Mouse (Mus musculus): Measurements from ENCODE around the gene Hist1h2ae. TPM values are rescaled to one million over a fixed set of nuclear protein-coding genes. Genes with fewer than 3 reads are reported as not detected.

Gene Hist1h2ae
- polyA plus RNA-seq, 2 experiments = 10.8 to 151 TPM

DNA sequence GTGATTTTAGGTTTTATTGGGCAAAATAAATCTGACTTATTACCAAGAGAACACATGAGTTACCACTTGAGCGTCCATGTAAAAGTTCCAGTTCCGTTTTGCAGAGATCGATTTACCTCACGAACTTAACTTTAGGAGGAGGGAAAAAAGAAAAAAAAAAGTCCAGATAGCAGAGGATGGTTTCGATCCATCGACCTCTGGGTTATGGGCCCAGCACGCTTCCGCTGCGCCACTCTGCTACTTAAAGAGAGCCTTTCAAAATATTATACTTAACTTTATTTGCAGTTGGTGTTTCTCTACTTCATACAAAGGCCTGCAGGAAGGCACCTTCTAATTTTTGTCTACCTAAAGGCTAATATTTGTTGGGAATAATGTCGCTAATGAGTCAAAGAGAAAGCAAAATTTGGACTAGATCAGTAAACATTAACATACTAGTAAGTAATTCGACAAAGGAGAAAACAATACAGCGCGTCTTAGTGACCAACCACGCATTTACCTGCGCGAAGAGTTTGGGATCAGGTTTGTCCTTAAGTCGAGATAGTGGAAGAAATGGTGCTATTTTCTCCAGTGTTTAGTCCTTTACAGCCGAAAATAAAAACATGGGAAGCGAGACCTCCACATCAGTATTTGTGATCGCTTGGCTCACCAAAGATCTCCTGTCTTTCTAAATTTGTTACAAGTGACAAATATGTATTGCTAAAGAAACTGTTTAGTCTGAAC is 40.7 kb downstream of the Hist1h2ae start:
- Histone ChIP-seq H3K36me3 (replicated peaks; ENCODE audit: control insufficient read depth, insufficient read depth, low read depth) (no peaks in the 10 kb centered on the region), H3K27ac (peak overlapping the region; percentile 100), H3K27me3 (ENCODE audit: control insufficient read depth, insufficient read depth, low read length) (no peaks in the 10 kb centered on the region), H3K4me2 (ENCODE audit: low read depth) (peak overlapping the region; percentile 95), H3K9ac (replicated peaks) (peak overlapping the region; percentile 99), H3K9me3 (ENCODE audit: control insufficient read depth, low read length) (no peaks in the 10 kb centered on the region), H3K4me1 (replicated peaks; ENCODE audit: control insufficient read depth in 2 of 2, insufficient read depth in 2 of 2, low read length in 1 of 2) (peaks cover 17 to 20% of the 10 kb centered on the region in 2 experiments), H3K4me3 (ENCODE audit: insufficient read depth in 1 of 2, low read depth in 2 of 2, low read length in 2 of 2) (peak overlapping the region; percentile 64 to 74)
- ATAC-seq (ENCODE audit: insufficient read depth) = no peak
- DNase-seq (ENCODE audit: low read depth in 3 of 3, low spot score in 3 of 3) = peak in 1 of 3 experiments; percentile 68
- WGBS (ENCODE audit: insufficient replicate concordance) = under 1% methylated on average over 20 of the region's 20 CpGs
- no peak for TF ChIP-seq EP300 (IDR thresholded peaks at IDR 0.05; ENCODE audit: low read depth)
- TF ChIP-seq CTCF (IDR thresholded peaks at IDR 0.05; ENCODE audit: low read depth) = no peak

DNA sequence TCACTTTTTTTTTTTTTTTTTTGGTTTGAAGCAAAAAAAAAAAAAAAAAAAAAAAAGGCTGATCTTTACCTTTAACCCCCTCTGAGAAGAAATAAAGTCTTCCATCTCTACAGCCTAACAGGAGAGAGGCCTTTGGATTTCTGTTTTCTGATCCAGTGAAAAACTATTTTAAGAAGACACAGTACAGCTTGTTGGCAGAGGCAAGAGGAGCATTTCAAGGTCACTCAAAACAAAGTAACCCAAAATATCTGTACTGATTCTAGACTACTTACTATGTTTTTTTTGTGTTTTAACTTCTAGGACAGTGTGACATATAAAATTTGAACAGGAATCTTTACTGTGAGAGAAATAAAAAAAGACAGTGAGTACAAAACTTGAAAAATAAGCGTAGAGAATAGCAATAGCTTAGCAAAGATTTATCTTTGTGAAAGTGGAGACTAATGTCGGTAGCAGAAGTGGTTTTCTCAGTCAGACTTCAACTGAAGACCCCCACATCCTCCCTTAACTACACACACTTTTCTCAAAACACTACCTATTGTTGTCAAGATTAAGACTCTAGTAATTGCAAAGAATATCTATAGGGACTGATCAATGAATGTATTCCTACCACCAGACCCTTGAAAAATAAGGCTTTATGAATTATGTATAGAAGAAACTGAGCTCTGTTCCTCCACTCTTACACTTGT is 41.4 kb downstream of the Hist1h2ae start:
- no peak for TF ChIP-seq CTCF (IDR thresholded peaks at IDR 0.05; ENCODE audit: low read depth)
- Histone ChIP-seq H3K4me2 (ENCODE audit: low read depth) (peak overlapping the region; percentile 95), H3K36me3 (replicated peaks; ENCODE audit: control insufficient read depth, insufficient read depth, low read depth) (no peaks in the 10 kb centered on the region), H3K27ac (peak overlapping the region; percentile 100), H3K9ac (replicated peaks) (peak overlapping the region; percentile 99), H3K4me3 (ENCODE audit: insufficient read depth in 1 of 2, low read depth in 2 of 2, low read length in 2 of 2) (peak overlapping the region; percentile 64 to 74), H3K9me3 (ENCODE audit: control insufficient read depth, low read length) (no peaks in the 10 kb centered on the region), H3K4me1 (replicated peaks; ENCODE audit: control insufficient read depth in 2 of 2, insufficient read depth in 2 of 2, low read length in 1 of 2) (peaks cover 17 to 23% of the 10 kb centered on the region in 2 experiments), H3K27me3 (ENCODE audit: control insufficient read depth, insufficient read depth, low read length) (no peaks in the 10 kb centered on the region)
- DNase-seq (ENCODE audit: low read depth in 3 of 3, low spot score in 3 of 3) (no peak), ATAC-seq (ENCODE audit: insufficient read depth) (no peak)
- 17% methylated on average over 2 of the region's 2 CpGs for WGBS (ENCODE audit: insufficient replicate concordance)

DNA sequence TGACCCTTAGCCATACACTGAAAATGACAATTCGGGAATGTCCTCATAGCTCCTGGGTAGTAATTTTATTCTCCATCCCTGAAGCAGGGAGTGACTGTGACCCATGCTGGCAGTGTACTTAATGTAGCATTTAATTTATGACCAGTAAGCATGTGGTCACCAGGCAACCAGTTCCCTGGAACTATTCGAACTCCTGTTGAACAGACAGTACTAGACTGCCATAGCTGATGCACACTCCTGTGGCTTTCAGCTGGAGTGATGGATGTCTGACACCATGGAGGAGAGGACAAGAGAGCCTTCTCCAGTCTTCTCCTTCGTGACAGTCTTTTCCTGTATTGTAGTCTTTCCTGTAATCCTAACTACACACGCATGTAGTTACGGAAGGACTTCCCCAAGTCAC is 42.0 kb downstream of the Hist1h2ae start:
- H3K9me3 ChIP-seq (ENCODE audit: control insufficient read depth, low read length) = no peaks in the 10 kb centered on the region
- H3K9ac ChIP-seq (replicated peaks) = no peak overlapping the region
- 78% methylated on average over 5 of the region's 5 CpGs for WGBS (ENCODE audit: insufficient replicate concordance)
- H3K36me3 ChIP-seq (replicated peaks; ENCODE audit: control insufficient read depth, insufficient read depth, low read depth) = no peaks in the 10 kb centered on the region
- no peak for ATAC-seq (ENCODE audit: insufficient read depth)
- no peak for DNase-seq (ENCODE audit: low read depth in 3 of 3, low spot score in 3 of 3)
- H3K27me3 ChIP-seq (ENCODE audit: control insufficient read depth, insufficient read depth, low read length) = no peaks in the 10 kb centered on the region
- peaks cover 17 to 23% of the 10 kb centered on the region in 2 experiments for H3K4me1 ChIP-seq (replicated peaks; ENCODE audit: control insufficient read depth in 2 of 2, insufficient read depth in 2 of 2, low read length in 1 of 2)
- no peak overlapping the region; the same call in 1 of the 2 replicates for H3K27ac ChIP-seq
- TF ChIP-seq CTCF (IDR thresholded peaks at IDR 0.05; ENCODE audit: low read depth) (no peak), EP300 (IDR thresholded peaks at IDR 0.05; ENCODE audit: low read depth) (no peak)
- H3K4me3 ChIP-seq (ENCODE audit: insufficient read depth in 1 of 2, low read depth in 2 of 2, low read length in 2 of 2) = no peak overlapping the region
- no peak overlapping the region for H3K4me2 ChIP-seq (ENCODE audit: low read depth)

DNA sequence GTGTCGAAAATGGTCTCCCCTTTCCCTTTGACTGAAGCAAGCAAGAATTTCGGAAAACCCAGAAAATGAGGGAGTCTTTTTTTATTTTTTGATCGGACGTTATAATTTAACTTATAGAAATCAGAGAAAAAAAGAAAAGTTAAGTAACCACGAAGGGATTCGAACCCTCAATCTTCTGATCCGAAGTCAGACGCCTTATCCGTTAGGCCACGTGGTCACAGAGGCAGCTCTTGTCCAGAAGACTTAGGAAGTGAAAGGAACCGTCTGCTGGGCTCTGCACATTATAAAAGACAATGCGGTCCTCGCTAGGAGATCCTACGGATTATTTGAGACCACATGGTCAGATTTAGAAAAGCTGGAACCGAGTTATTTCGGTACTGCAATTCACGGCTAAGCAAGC is 44.7 kb downstream of the Hist1h2ae start:
- no peak for ATAC-seq (ENCODE audit: insufficient read depth)
- H3K9ac ChIP-seq (replicated peaks) = peak overlapping the region; percentile 59

DNA sequence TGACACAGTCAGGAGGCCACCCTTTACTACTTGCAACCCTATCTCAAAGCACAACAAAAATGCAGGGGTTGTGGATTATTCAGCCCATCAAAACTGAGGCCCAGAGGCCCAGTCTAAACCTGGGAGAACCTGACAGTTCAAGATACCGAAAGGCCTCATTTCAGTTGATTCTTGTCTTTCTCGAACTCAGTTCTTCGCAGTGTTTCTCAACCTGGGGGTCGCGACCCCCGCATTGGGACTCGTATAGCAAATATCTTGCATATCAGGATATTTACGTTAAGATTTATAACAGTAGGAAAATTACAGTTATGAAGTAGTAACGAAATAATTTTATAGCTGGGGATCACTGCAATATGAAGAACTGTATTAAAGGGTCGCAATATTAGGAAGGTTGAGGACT is 45.1 kb downstream of the Hist1h2ae start:
- Histone ChIP-seq H3K36me3 (replicated peaks; ENCODE audit: control insufficient read depth, insufficient read depth, low read depth) (no peaks in the 10 kb centered on the region), H3K9me3 (ENCODE audit: control insufficient read depth, low read length) (no peaks in the 10 kb centered on the region), H3K27ac (no peak overlapping the region; the same call in 1 of the 2 replicates), H3K4me3 (ENCODE audit: insufficient read depth in 1 of 2, low read depth in 2 of 2, low read length in 2 of 2) (peak overlapping the region; percentile 46 to 47), H3K9ac (replicated peaks) (peak overlapping the region; percentile 43), H3K4me2 (ENCODE audit: low read depth) (peak overlapping the region; percentile 64), H3K4me1 (replicated peaks; ENCODE audit: control insufficient read depth in 2 of 2, insufficient read depth in 2 of 2, low read length in 1 of 2) (peaks cover 11 to 17% of the 10 kb centered on the region in 2 experiments), H3K27me3 (ENCODE audit: control insufficient read depth, insufficient read depth, low read length) (no peaks in the 10 kb centered on the region)
- WGBS (ENCODE audit: insufficient replicate concordance) = 1% methylated on average over 10 of the region's 10 CpGs
- no peak for ATAC-seq (ENCODE audit: insufficient read depth)
- TF ChIP-seq EP300 (IDR thresholded peaks at IDR 0.05; ENCODE audit: low read depth) (no peak), CTCF (IDR thresholded peaks at IDR 0.05; ENCODE audit: low read depth) (no peak)
- no peak for DNase-seq (ENCODE audit: low read depth in 3 of 3, low spot score in 3 of 3)

More for the DNA sequence above, 44.7 kb downstream of the Hist1h2ae start:
- under 1% methylated on average over 17 of the region's 17 CpGs for WGBS (ENCODE audit: insufficient replicate concordance)
- Histone ChIP-seq H3K9me3 (ENCODE audit: control insufficient read depth, low read length) (no peaks in the 10 kb centered on the region), H3K36me3 (replicated peaks; ENCODE audit: control insufficient read depth, insufficient read depth, low read depth) (no peaks in the 10 kb centered on the region), H3K4me2 (ENCODE audit: low read depth) (peak overlapping the region; percentile 64), H3K27me3 (ENCODE audit: control insufficient read depth, insufficient read depth, low read length) (no peaks in the 10 kb centered on the region), H3K4me3 (ENCODE audit: insufficient read depth in 1 of 2, low read depth in 2 of 2, low read length in 2 of 2) (peak overlapping the region; percentile 46 to 56), H3K27ac (no peak overlapping the region), H3K4me1 (replicated peaks; ENCODE audit: control insufficient read depth in 2 of 2, insufficient read depth in 2 of 2, low read length in 1 of 2) (peaks cover 7 to 16% of the 10 kb centered on the region in 2 experiments)
- TF ChIP-seq CTCF (IDR thresholded peaks at IDR 0.05; ENCODE audit: low read depth) (no peak), EP300 (IDR thresholded peaks at IDR 0.05; ENCODE audit: low read depth) (peak; percentile 34; the same call in 1 of the 2 replicates)
- peak; percentile 79 to 81 (median 80) for DNase-seq (ENCODE audit: low read depth in 3 of 3, low spot score in 3 of 3)

Data from liver, embryonic 14.5 days (tissue).